Mouse (Mus musculus) C2C12 (cell line): ENCODE data around the gene Wdr91.

Experiments
- CTCF ChIP-seq: IDR thresholded peaks from one replicate; pipeline ENCODE4 v1.5.1; 2011; ENCODE audit not compliant: control insufficient read depth, insufficient read depth, insufficient read length
- USF1 ChIP-seq: IDR thresholded peaks from one replicate; pipeline ENCODE4 v1.6.1; 2011; ENCODE audit warnings: low read depth, mild to moderate bottlenecking, control low read depth, moderate library complexity

- TF ChIP-seq CTCF: no peak
- TF ChIP-seq USF1: no peak
Measured at GRCm38 (mm10) chr6:34919956-34920355, 9.3 kb upstream of the Wdr91 start, which contains the start of gene Stra8.
